Mouse (Mus musculus) midbrain, embryonic 11.5 days (tissue): ENCODE measurements at regions not wholly inside any gene's neighbourhood (a gene's known extent, or its start where the extent isn't known, plus 50 kb on each side); places are given as distances from the start of the nearest gene placed in this dataset.

Experiments used
- ATAC-seq: fragments of 200-750 bp; cut with Nextera tagmentation; 2 replicates; pipeline ENCODE4 v1.8.0; 2017; ENCODE audit warnings: moderate TSS enrichment, moderate library complexity; ENCODE audit not compliant: low FRiP score
- DNase-seq: peaks from one replicate; pipeline ENCODE4 v3.0.0; 2015; ENCODE audit warnings: low spot score; ENCODE audit errors: missing footprints
- H3K27ac ChIP-seq: fragments of 300-500 bp; sonication (generic); 2 replicates; pipeline ENCODE4 v1.5.1; 2014; ENCODE audit warnings: low read depth, low read length
- H3K27me3 ChIP-seq: fragments of 300-500 bp; sonication (generic); 2 replicates; pipeline ENCODE4 v1.6.1; 2014; ENCODE audit warnings: mild to moderate bottlenecking, low read length, moderate library complexity, mixed read lengths; ENCODE audit not compliant: control insufficient read depth, insufficient read depth
- H3K36me3 ChIP-seq: fragments of 300-500 bp; sonication (generic); 2 replicates; pipeline ENCODE4 v1.6.1; 2014; ENCODE audit warnings: mild to moderate bottlenecking, low read length, moderate library complexity, mixed read lengths; ENCODE audit not compliant: control insufficient read depth, insufficient read depth
- H3K4me1 ChIP-seq: fragments of 300-500 bp; sonication (generic); 2 replicates; pipeline ENCODE4 v1.6.1; 2014; ENCODE audit warnings: low read length; ENCODE audit not compliant: control insufficient read depth, insufficient read depth
- H3K4me2 ChIP-seq: fragments of 300-500 bp; sonication (generic); 2 replicates; pipeline ENCODE4 v1.6.1; 2014; ENCODE audit warnings: mild to moderate bottlenecking, moderate library complexity
- H3K4me3 ChIP-seq: fragments of 300-500 bp; sonication (generic); 2 replicates; pipeline ENCODE4 v1.5.1; 2014; ENCODE audit warnings: low read depth, low read length
- H3K9ac ChIP-seq: fragments of 300-500 bp; sonication (generic); 2 replicates; pipeline ENCODE4 v1.6.1; 2014; ENCODE audit warnings: low read length
- H3K9me3 ChIP-seq: fragments of 300-500 bp; sonication (generic); 2 replicates; pipeline ENCODE4 v1.6.1; 2016; ENCODE audit warnings: low read length; ENCODE audit not compliant: control insufficient read depth
- WGBS: fragments of 180-500 bp; shearing (Covaris S2); extraction: QIAGEN DNeasy Blood & Tissue Kit; methylation state at CpG from one replicate; pipeline ENCODE4 v1.1.7; 2014; 5-methylcytosine and 5-hydroxymethylcytosine counted together

- H3K36me3 ChIP-seq: no peaks in the 10 kb centered on the region
- no peaks in the 10 kb centered on the region for H3K9me3 ChIP-seq
- H3K27me3 ChIP-seq: no peaks in the 10 kb centered on the region
- H3K4me3 ChIP-seq: no peak overlapping the region
- no peak for ATAC-seq
- H3K4me1 ChIP-seq: no peaks in the 10 kb centered on the region
- H3K27ac ChIP-seq: no peak overlapping the region
- no peak overlapping the region for H3K9ac ChIP-seq
- no peak for DNase-seq
- WGBS: 29% methylated on average over 3 of the region's 3 CpGs
- H3K4me2 ChIP-seq: no peak overlapping the region
Observed at GRCm38 (mm10) chr1:76036316-76036715, 490.2 kb downstream of the Slc4a3 start.

DNA sequence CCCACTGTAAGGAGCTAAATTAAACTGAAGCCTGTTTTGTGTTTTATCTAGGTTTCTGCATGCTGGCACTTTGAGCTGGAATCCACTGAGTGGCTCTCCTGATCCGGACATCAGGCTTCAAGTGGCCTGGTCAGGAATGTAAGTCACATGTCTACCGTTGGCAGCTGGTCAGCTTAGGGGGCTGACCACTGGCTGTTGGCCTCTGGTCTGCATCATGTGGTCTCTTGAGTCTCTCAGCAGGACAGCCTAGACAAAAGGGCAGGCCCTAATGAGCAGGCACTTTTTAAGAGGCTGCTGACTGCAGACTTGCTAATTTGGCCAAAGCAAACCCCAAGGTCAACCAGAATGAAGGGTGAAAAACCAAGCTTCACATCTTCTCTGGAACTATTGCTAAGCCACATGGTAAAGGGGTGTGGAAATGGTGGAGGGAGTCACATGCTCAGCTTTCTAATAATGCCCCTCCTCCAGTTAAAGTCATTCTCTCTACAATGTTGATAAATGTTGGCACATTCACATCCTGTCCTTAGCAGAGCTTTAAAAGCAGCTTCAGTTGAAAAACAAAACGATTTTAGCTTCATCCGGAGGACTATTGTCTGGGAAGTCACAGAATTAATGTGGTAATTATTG lies 493.1 kb downstream of the Slc4a3 start:
- no peaks in the 10 kb centered on the region for H3K9me3 ChIP-seq
- no peak overlapping the region for H3K27ac ChIP-seq
- whole genome bisulfite sequencing: 70% methylated on average over 4 of the region's 4 CpGs
- DNase-seq: no peak
- no peaks in the 10 kb centered on the region for H3K36me3 ChIP-seq
- no peaks in the 10 kb centered on the region for H3K27me3 ChIP-seq
- no peak overlapping the region for H3K9ac ChIP-seq
- peaks cover 4% of the 10 kb centered on the region; the same call in 1 of the 2 replicates for H3K4me1 ChIP-seq
- no peak for ATAC-seq
- no peak overlapping the region for H3K4me2 ChIP-seq
- no peak overlapping the region for H3K4me3 ChIP-seq

DNA sequence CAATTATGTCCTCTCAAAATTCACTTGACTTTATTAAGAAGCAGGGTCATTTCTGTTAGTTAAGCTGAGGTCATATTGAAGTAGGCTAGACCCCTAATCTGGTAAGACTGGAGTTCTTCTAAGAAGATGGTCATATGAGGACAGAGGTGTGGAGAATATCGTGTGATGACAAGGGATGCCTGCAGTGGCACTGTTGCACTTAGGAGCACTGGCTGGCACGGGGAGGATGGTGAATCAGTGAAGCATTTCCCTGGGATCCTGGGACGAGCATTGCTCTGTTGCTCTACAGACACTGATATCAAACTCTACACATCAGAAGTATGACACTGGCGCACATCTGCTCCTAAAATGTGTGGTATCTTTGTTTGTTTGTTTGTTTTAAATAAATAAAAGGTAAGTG lies 493.6 kb downstream of the Slc4a3 start:
- Histone ChIP-seq H3K4me3 (no peak overlapping the region), H3K27ac (no peak overlapping the region), H3K27me3 (no peaks in the 10 kb centered on the region), H3K4me2 (no peak overlapping the region), H3K9me3 (no peaks in the 10 kb centered on the region), H3K4me1 (peaks cover 4% of the 10 kb centered on the region; the same call in 1 of the 2 replicates), H3K9ac (no peak overlapping the region), H3K36me3 (no peaks in the 10 kb centered on the region)
- no peak for ATAC-seq
- 86% methylated on average over 4 of the region's 4 CpGs for WGBS
- no peak for DNase-seq

DNA sequence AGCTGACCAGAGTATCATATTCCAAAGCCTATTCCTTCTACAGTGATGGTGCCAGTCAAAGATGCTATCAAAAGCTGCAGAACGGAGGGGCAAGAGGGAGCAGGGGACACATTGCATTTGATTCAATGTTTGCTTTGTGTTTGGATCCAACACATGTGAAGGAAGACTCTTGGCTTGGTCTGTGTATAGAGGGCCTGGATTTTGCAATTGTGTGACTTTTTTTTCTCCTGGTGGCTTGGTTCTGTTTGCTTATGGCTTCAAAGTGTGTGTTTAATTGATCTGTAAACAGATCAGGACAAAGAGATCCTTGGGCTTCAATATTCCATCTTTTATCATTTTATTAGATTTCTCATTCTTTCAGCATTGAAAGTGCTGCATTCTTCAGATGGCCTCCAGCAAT lies 504.2 kb downstream of the Slc4a3 start:
- Histone ChIP-seq H3K4me2 (no peak overlapping the region), H3K9me3 (no peaks in the 10 kb centered on the region), H3K9ac (no peak overlapping the region), H3K36me3 (no peaks in the 10 kb centered on the region), H3K27me3 (no peaks in the 10 kb centered on the region), H3K27ac (no peak overlapping the region), H3K4me1 (peaks cover 5% of the 10 kb centered on the region), H3K4me3 (no peak overlapping the region)
- ATAC-seq (no peak), DNase-seq (peak; percentile 39)
- 80% methylated on average over 1 of the region's 1 CpGs for WGBS

DNA sequence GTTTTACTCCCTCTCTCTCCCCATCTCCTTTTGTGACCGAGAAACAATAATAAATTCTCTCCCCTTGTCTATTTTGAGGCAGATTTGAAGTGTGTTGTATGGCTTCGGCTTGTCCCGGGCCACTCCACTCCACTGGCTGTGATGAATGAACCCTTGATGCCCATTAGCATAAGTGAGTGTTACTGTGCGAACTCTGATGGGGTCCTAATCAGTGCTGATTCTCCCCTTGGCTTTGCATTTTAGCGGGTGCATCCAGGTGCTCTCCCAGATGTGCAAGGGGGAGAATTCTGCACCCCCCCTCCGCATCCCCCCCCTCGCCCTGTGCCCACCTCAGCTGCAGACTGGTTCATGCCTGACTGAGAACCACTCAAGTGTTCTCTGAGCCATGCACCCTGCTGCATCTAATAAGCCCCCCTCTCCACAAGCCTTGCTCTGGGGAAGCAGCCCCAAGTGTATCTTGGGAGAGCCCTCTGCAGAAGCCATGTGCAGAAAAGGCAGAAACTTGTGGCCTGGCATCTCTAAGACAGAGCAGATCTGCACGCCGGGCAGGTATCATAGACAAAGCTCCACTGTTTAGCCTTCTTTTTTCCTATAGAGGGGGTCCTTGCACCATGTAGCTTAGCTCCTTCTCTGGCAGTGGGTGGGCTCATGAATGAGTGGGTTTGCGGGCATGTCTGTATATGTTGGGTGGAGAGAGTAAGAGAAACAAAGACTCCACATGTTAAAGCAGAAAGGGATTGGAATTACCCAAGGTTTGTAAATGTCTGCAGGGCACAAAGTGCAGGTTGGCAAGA lies 507.5 kb downstream of the Slc4a3 start:
- H3K4me1 ChIP-seq: peaks cover 5% of the 10 kb centered on the region
- no peak overlapping the region for H3K27ac ChIP-seq
- ATAC-seq (peak; percentile 58), DNase-seq (no peak)
- no peaks in the 10 kb centered on the region for H3K27me3 ChIP-seq
- H3K9me3 ChIP-seq: no peaks in the 10 kb centered on the region
- WGBS: 43% methylated on average over 10 of the region's 10 CpGs
- H3K4me2 ChIP-seq: no peak overlapping the region
- no peak overlapping the region for H3K9ac ChIP-seq
- no peaks in the 10 kb centered on the region for H3K36me3 ChIP-seq
- H3K4me3 ChIP-seq: no peak overlapping the region

GRCm38 (mm10) chr1:76065783-76066182 lies 519.7 kb downstream of the Slc4a3 start:
- ATAC-seq: no peak

DNA sequence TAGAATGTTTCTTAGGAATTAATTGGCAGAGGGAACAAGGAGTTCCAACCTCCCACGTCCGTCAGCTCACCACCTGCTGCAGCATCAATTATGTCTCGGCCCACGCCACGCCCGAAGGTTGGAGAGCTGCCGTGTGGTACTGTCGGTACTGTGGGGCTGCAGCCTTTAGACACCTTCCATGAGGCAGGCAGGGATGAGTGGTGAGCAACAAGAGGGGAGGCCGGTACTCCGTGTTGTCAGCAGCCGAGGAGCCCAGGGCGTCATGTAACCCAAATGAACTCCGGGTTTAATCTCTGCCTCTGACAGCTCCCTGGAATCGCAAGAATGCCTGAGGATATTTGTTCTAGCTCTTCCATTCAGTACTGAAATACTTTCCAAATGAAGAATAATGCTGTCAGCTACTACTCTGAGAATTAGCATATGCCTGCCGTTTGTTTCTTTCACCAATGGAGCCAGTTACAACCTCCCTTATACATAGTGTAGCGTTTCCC lies 524.8 kb downstream of the Slc4a3 start:
- no peaks in the 10 kb centered on the region for H3K36me3 ChIP-seq
- H3K9me3 ChIP-seq: no peaks in the 10 kb centered on the region
- H3K4me1 ChIP-seq: no peaks in the 10 kb centered on the region; the same call in 1 of the 2 replicates
- DNase-seq (no peak), ATAC-seq (no peak)
- H3K4me2 ChIP-seq: no peak overlapping the region
- no peaks in the 10 kb centered on the region for H3K27me3 ChIP-seq
- H3K4me3 ChIP-seq: no peak overlapping the region
- WGBS: 85% methylated on average over 16 of the region's 16 CpGs
- no peak overlapping the region for H3K9ac ChIP-seq
- H3K27ac ChIP-seq: no peak overlapping the region

More at GRCm38 (mm10) chr1:76065783-76066182, 519.7 kb downstream of the Slc4a3 start:
- WGBS: 84% methylated on average over 6 of the region's 6 CpGs
- no peaks in the 10 kb centered on the region for H3K4me1 ChIP-seq
- no peak overlapping the region for H3K4me2 ChIP-seq
- no peak overlapping the region for H3K27ac ChIP-seq
- H3K9ac ChIP-seq: no peak overlapping the region
- no peak for DNase-seq
- H3K4me3 ChIP-seq: no peak overlapping the region
- no peaks in the 10 kb centered on the region for H3K9me3 ChIP-seq
- H3K27me3 ChIP-seq: no peaks in the 10 kb centered on the region
- H3K36me3 ChIP-seq: no peaks in the 10 kb centered on the region

DNA sequence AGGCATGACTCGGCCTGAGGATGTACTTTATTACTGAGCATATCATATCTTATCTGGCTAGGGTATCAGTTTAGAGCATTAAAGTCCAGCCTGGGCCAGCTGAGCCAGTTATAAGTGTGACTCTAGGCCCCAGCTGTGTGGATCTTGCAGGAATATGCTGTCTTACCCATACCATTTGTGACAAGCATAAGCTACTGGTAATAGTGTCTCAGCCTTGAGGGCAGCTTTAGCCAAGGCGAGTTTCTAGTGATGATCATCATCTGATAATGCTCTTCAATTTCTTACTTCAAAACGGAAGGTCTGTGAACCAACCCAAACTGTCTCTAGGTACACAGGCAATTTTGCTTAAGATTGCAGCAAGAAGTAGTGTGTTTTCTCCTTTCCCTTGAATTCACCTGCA lies 529.1 kb downstream of the Slc4a3 start:
- no peak overlapping the region for H3K4me2 ChIP-seq
- H3K9ac ChIP-seq: no peak overlapping the region
- 75% methylated on average over 3 of the region's 3 CpGs for WGBS
- H3K27me3 ChIP-seq: no peaks in the 10 kb centered on the region
- H3K4me1 ChIP-seq: peaks cover 4% of the 10 kb centered on the region; the same call in 1 of the 2 replicates
- no peaks in the 10 kb centered on the region for H3K36me3 ChIP-seq
- H3K9me3 ChIP-seq: no peaks in the 10 kb centered on the region
- DNase-seq (peak; percentile 80), ATAC-seq (no peak)
- H3K27ac ChIP-seq: no peak overlapping the region
- H3K4me3 ChIP-seq: no peak overlapping the region
